Mouse (Mus musculus) kidney, postnatal 36 days (tissue): ENCODE measurements around the gene Olfr976.
"Not testable (repeated sequence)": the region's sequence is repeated elsewhere in the genome, so short reads cannot be mapped to it uniquely, and the experiment has no call there.

Experiments
- DNase-seq, 2 experiments: peaks; one replicate each; pipeline ENCODE4 v3.0.0; 2021 to 2022; ENCODE audit warnings: mixed read lengths in 2 of 2

Olfr976 gene

GRCm38 (mm10) chr9:39961033-39961432 lies at the start of gene Olfr976:
Gene Olfr976, minus strand, starts transcription at chr9:39961133.
- not testable (repeated sequence) for DNase-seq

- DNase-seq = no peak
These were observed 48.5 kb upstream of the Olfr976 start, which contains the start of gene Olfr980 for GRCm38 (mm10) chr9:40009482-40009881. Gene Olfr980, minus strand, starts transcription at chr9:40009582.

DNA sequence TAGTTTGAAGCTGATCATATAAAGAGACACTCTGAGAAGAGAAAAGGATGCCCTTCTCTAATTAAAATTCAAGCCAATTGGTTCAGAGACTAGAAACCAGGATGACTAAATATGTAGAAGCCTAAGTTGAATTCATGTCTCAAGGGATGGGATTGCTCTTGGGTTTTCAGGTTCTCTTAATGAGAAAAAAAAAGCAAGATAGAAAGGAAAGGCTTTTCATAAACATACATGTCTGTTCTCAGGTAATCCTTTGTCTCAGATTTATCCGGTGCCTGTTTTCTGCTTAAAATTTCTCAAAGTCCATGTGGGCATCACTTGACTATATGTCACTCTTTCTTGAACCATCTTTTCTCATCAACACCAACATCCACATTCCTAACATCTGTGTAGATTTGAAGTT lies 42.4 kb upstream of the Olfr976 start, which contains the start of gene Olfr979:
Gene Olfr979, minus strand, starts transcription at position 101 of the 400 bp plus-strand sequence.
- DNase-seq = no peak

GRCm38 (mm10) chr9:39991813-39992212 lies 30.9 kb upstream of the Olfr976 start, which contains the start of gene Olfr978:
Gene Olfr978, plus strand, starts transcription at chr9:39992113.
- no peak for DNase-seq

- DNase-seq = not testable (repeated sequence)
These were observed 15.7 kb upstream of the Olfr976 start for GRCm38 (mm10) chr9:39976581-39977145.

DNA sequence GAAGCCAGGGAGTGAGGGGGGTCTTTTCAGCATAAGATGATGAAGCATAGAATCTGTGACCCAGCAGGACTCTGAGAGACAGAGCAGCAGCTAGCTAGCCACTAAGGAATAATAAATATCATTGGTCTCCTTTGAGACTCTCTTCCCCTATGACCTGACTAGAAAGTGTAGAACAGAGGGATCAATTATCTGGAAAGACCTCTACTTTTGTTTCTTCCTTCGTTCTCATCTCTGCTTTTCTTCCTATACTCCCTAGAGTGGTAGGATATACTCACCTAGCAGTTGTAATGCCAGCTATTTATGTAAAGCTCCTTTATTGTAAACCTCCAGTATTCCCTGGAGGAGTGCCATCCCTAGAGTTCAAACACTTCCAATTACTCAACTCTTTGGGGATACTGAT lies 9.0 kb downstream of the Olfr976 start, which contains the start of gene Olfr975:
Gene Olfr975, minus strand, starts transcription at position 101 of the 400 bp plus-strand sequence.
- no peak for DNase-seq

- no peak for DNase-seq
These were observed 23.7 kb downstream of the Olfr976 start, which contains the start of gene Olfr974 for GRCm38 (mm10) chr9:39937201-39937600. Gene Olfr974, plus strand, starts transcription at chr9:39937501.

GRCm38 (mm10) chr9:39928837-39929236 lies 32.1 kb downstream of the Olfr976 start:
- not testable (repeated sequence) for DNase-seq

DNA sequence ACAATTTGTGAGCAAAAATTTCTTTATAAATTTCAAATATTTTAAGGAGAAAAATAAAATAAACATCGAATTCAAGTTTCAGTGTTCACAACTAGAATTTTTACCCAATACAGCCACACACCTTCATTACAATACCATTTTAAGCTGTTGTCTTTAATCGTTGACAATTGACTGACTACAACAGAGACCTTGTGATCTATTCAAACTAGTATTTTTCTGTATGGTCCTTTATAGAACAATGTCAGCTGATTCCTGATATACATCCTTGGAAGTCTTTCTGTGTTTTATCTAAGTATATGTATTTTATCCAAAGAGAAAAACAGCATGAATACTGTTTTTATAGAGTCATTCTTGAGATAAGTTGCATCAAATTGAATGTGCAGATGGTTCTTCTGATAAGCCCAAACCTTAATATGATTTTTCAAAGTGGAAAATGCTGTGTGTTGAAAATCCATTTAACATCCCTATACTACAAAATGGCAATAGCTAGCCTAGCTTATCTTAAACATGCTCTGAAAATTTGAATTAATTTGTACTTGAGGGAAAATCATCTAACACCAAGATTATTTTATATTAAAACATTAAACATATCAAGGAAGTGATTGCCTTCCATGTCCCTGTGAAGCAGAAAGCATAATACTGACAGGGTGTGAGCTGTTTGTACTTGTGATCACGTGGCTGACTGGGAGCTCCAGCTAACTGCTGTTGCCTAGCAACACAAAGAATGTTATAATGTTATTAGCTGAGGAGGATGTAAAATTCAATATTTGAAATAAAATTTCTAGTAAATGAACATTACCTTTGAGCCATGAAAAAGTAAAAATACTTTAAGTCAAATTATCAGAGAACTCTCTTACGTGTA lies 32.7 kb downstream of the Olfr976 start:
- not testable (repeated sequence) for DNase-seq

DNA sequence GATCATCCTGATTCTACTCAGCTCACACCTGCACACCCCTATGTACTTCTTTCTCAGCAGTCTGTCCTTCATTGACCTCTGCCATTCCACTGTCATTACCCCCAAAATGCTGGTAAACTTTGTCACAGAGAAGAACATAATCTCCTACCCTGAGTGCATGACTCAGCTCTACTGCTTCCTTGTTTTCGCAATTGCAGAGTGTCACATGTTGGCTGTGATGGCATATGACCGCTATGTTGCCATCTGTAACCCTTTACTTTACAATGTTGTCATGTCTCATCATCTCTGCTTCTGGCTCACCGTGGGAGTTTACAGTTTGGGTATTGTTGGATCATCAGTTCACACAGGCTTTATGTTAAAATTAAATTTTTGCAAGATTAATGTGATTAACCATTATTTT lies 51.0 kb downstream of the Olfr976 start:
- no peak for DNase-seq

GRCm38 (mm10) chr9:39907036-39907435 lies 53.9 kb downstream of the Olfr976 start, which contains the start of gene Olfr229:
Gene Olfr229, plus strand, starts transcription at chr9:39907336.
- no peak for DNase-seq

- DNase-seq = no peak
These were observed 55.8 kb downstream of the Olfr976 start for GRCm38 (mm10) chr9:39905106-39905505.
